Mouse (Mus musculus): ENCODE measurements around the gene Sf3a3. TPM values are rescaled to one million over a fixed set of nuclear protein-coding genes. Genes with fewer than 3 reads are reported as not detected.

The Sf3a3 gene
- polyA plus RNA-seq, 1 experiment, result 33.9 TPM

DNA sequence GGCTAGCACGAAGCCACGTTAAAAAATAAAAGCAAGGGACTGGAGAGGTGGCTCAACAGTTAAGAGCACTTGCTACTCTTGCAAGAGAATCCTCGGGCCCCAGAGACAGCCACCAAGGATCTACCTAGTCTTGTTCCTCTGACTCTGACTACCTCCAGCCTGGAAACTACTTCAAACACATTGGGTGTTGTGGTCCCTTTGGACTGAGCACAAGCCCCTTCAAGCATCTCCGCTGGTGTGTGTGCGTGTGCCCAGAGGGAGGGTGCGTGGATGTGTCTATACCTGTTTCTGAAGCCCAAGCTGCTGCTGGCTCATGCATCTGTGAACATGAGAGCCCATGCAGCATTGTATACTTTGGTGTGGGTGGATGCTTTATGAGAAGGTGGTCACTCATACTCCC lies 38.6 kb upstream of the Sf3a3 start:
- no peak overlapping the region for H3K4me3 ChIP-seq (ENCODE audit: insufficient read depth, low read length)
- H3K27ac ChIP-seq (ENCODE audit: insufficient read depth, low read length), result no peak overlapping the region
- 0 out of 2 replicates have a peak, but pooled peaks cover 2% of the 10 kb centered on the region for H3K4me1 ChIP-seq (ENCODE audit: control insufficient read depth, insufficient read depth, low read length)
- TF ChIP-seq POLR2A (IDR thresholded peaks at IDR 0.05; ENCODE audit: extremely low read depth, insufficient read depth, low read length) (no peak), CTCF (IDR thresholded peaks at IDR 0.05; ENCODE audit: extremely low read depth, insufficient read depth, low read length) (no peak)

DNA sequence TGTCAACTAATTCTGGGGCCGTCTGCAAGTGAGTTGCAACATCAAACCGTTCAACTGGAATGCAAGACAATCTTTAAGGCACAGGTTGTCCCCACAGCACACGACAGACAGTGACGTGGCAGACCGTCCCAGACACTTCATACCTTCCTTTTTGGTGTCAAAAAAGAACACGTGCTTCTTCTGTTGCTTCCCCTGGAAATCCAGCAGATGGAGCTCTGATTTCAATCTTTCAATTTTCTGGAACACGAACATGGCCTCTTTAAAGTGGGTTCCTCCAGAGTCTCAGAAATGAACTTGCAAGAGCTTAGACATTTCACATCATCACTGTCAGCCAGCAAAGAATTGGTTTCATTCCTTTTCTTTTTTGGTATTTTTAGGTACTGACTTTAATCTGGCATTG lies 32.3 kb upstream of the Sf3a3 start:
- H3K4me3 ChIP-seq (ENCODE audit: insufficient read depth, low read length), result no peak overlapping the region
- no peaks in the 10 kb centered on the region for H3K4me1 ChIP-seq (ENCODE audit: control insufficient read depth, insufficient read depth, low read length)
- no peak overlapping the region for H3K27ac ChIP-seq (ENCODE audit: insufficient read depth, low read length)
- TF ChIP-seq CTCF (IDR thresholded peaks at IDR 0.05; ENCODE audit: extremely low read depth, insufficient read depth, low read length) (peak; percentile 19; the same call in 1 of the 2 replicates), POLR2A (IDR thresholded peaks at IDR 0.05; ENCODE audit: extremely low read depth, insufficient read depth, low read length) (no peak)

DNA sequence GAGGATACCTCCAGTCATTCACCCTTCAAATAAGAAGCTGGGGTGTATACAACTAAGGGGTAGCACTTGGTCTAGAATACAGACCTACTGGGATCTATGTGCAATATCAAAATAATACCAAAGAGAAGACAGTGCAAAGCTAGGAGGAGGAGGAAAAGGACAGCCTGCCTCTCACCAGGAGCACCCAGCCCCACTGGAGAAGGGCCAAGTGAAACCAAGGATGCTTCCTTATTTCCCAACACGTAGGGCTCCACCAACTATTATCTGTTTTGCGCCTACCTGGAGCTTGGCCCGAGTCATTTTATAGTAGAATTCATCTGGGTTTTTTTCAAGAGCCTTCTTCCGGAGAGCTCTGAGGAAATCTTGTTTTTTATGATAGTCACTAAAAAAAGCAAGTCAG lies 31.1 kb upstream of the Sf3a3 start:
- no peak overlapping the region for H3K4me3 ChIP-seq (ENCODE audit: insufficient read depth, low read length)
- no peak for TF ChIP-seq CTCF (IDR thresholded peaks at IDR 0.05; ENCODE audit: extremely low read depth, insufficient read depth, low read length)
- no peaks in the 10 kb centered on the region for H3K4me1 ChIP-seq (ENCODE audit: control insufficient read depth, insufficient read depth, low read length)
- no peak overlapping the region for H3K27ac ChIP-seq (ENCODE audit: insufficient read depth, low read length)

DNA sequence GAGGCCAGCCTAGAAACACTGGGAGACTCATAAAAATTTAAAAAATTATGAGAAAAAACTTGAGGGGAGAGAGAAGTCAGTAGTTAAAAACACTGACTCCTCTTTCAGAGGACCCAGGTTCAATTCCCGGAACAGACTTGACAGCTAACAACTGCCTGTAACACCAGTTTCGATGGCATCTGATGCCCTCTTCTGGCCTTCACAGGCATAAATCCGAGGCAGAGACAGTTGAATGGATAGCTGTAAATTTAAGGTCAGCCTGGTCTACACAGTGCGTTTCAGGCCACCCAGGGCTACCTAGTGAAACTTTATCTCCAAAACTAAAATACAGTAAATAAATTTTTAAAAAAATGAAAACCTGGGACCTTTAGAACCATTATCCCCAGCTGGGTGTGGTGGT lies 29.6 kb upstream of the Sf3a3 start:
- H3K27ac ChIP-seq (ENCODE audit: insufficient read depth, low read length), result no peak overlapping the region
- H3K4me1 ChIP-seq (ENCODE audit: control insufficient read depth, insufficient read depth, low read length), result no peaks in the 10 kb centered on the region
- TF ChIP-seq POLR2A (IDR thresholded peaks at IDR 0.05; ENCODE audit: extremely low read depth, insufficient read depth, low read length) (no peak), CTCF (IDR thresholded peaks at IDR 0.05; ENCODE audit: extremely low read depth, insufficient read depth, low read length) (peak; percentile 32; the same call in 1 of the 2 replicates)
- no peak overlapping the region for H3K4me3 ChIP-seq (ENCODE audit: insufficient read depth, low read length)

DNA sequence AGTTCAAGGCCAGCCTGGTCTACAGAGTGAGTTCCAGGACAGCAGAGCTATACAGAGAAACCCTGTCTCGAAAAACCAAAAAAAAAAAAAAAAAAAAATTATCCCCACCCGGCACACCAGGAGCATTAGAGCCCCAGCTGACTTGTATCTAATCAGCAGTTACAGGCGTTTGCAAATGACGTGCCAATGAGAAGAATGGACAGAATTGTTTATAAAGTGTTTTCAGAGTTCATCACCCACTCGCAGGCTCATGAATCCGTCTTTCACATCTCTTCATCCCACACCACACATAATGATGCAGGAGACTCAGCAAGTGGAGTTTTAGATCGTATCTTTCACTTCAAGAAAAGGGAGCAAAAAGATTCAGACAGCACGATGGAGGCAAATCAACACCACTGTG lies 29.1 kb upstream of the Sf3a3 start:
- H3K4me3 ChIP-seq (ENCODE audit: insufficient read depth, low read length), result no peak overlapping the region
- no peak for TF ChIP-seq POLR2A (IDR thresholded peaks at IDR 0.05; ENCODE audit: extremely low read depth, insufficient read depth, low read length)
- TF ChIP-seq CTCF (IDR thresholded peaks at IDR 0.05; ENCODE audit: extremely low read depth, insufficient read depth, low read length), result no peak
- H3K4me1 ChIP-seq (ENCODE audit: control insufficient read depth, insufficient read depth, low read length), result no peaks in the 10 kb centered on the region
- H3K27ac ChIP-seq (ENCODE audit: insufficient read depth, low read length), result no peak overlapping the region

DNA sequence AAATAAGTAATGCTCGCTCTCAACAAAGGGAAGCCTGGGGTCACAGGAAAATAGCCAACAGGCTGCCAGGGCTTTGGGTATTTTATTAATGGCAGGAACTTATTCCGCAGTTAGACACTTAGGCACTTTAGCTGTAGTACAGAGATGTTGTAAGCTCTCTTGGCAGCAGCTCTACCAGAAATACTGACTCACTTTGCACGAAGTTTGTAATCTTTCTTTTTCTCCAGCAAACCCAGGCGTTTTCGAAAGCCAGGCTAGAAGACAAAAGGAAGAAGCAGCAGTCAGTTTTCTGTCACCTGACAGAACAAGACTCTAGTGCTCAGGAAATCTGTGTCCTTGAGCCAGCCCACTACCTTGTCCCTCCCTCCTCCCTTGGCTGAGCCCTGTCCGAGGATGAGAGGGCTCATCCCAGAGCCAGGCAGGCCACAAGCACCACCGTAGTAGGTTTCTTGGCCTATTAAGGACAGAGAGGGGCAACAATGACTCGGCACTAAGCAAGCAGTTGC lies 28.6 kb upstream of the Sf3a3 start:
- TF ChIP-seq POLR2A (IDR thresholded peaks at IDR 0.05; ENCODE audit: extremely low read depth, insufficient read depth, low read length), result no peak
- no peak for TF ChIP-seq CTCF (IDR thresholded peaks at IDR 0.05; ENCODE audit: extremely low read depth, insufficient read depth, low read length)
- Histone ChIP-seq H3K4me1 (ENCODE audit: control insufficient read depth, insufficient read depth, low read length) (0 out of 2 replicates have a peak, but pooled peaks cover 2% of the 10 kb centered on the region), H3K27ac (ENCODE audit: insufficient read depth, low read length) (no peak overlapping the region), H3K4me3 (ENCODE audit: insufficient read depth, low read length) (no peak overlapping the region)

DNA sequence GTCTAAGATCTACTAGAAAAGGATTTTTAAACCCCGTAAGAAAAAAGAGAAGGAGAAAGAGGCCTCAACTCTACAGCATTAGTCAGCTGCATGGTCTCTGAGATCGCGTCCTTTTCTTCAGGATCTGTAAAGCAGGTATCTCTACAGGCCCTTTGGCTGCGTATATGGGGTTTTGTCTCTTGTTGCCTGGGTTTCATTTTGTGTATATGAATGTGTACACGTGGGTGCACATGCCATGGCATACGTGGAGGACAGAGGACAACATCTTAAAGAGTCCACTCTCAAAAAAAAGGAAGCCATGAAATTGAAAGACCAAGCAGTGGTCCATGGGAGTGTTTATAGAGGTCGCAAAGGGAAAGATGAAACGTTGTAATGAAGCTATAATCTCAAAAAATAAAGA lies 23.1 kb upstream of the Sf3a3 start:
- Histone ChIP-seq H3K27ac (ENCODE audit: insufficient read depth, low read length) (no peak overlapping the region), H3K4me1 (ENCODE audit: control insufficient read depth, insufficient read depth, low read length) (0 out of 2 replicates have a peak, but pooled peaks cover 2% of the 10 kb centered on the region), H3K4me3 (ENCODE audit: insufficient read depth, low read length) (no peak overlapping the region)
- no peak for TF ChIP-seq POLR2A (IDR thresholded peaks at IDR 0.05; ENCODE audit: extremely low read depth, insufficient read depth, low read length)
- TF ChIP-seq CTCF (IDR thresholded peaks at IDR 0.05; ENCODE audit: extremely low read depth, insufficient read depth, low read length), result no peak

DNA sequence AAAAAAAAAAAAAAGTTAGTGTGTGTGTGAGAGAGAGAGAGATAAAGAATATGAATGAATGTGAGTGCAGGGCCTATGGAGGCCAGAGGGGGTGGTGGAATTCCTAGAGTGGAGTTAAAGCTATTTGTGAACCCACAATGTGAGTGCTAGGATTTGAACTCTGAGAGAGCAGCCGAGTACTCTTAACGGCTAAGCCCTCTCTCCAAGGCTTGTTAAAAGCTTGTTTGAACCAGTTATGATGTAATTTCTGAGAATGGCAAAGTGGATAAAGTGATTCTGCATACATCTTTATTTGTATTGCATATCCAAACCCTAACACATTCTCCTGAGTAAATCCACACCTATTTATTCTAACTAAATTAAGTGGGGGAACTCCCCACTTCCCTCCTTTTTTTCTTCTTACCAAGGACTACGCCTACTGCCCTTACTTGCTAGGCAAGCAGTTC lies 22.1 kb upstream of the Sf3a3 start:
- peak overlapping the region; percentile 81 for H3K4me3 ChIP-seq (ENCODE audit: insufficient read depth, low read length)
- 0 out of 2 replicates have a peak, but pooled peaks cover 2% of the 10 kb centered on the region for H3K4me1 ChIP-seq (ENCODE audit: control insufficient read depth, insufficient read depth, low read length)
- no peak for TF ChIP-seq POLR2A (IDR thresholded peaks at IDR 0.05; ENCODE audit: extremely low read depth, insufficient read depth, low read length)
- TF ChIP-seq CTCF (IDR thresholded peaks at IDR 0.05; ENCODE audit: extremely low read depth, insufficient read depth, low read length), result no peak
- H3K27ac ChIP-seq (ENCODE audit: insufficient read depth, low read length), result no peak overlapping the region

DNA sequence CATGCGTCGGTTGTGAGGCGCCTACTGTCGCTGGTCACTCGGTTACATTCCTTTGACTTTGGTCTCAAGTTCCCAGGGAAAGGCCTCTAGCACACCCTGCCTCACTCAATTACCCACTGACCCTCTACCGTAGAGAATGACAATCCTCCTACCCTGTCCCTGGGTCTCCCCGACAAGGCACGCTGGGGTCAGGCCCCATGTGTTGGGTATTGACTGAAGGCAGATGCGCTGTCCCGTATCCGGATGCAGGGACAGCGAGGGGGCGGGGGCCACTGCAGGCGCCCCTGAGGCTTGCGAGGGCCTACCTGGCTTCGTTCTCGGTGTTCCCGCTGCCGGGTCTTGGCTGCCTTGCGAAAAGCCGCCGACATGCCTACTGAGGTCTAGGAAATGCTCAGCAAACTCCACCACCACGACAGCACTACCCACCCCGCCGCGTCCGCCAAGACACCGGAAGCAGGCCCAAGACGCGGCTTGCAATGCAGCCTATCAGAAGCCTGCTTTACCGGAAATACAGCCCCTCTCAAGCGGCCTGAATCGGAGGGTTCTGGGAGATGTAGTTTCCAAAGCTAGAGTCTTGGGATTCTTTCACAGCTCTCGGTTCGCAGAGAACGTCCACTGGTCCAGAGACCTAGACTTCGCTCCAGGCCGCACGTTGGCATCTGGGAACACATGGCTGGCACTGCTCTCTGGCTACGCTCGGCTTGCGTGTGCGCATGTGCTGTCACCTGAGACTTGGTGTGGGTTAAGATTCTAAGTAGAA lies 21.3 kb upstream of the Sf3a3 start, which contains the start of gene Utp11:
Gene Utp11, minus strand, starts transcription at position 466 of the 760 bp plus-strand sequence.
- Histone ChIP-seq H3K4me1 (ENCODE audit: control insufficient read depth, insufficient read depth, low read length) (0 out of 2 replicates have a peak, but pooled peaks cover 2% of the 10 kb centered on the region), H3K4me3 (ENCODE audit: insufficient read depth, low read length) (peak within 1 kb of the TSS; percentile 81), H3K27ac (ENCODE audit: insufficient read depth, low read length) (no peak within 1 kb of the TSS)
- TF ChIP-seq CTCF (IDR thresholded peaks at IDR 0.05; ENCODE audit: extremely low read depth, insufficient read depth, low read length) (no peak), POLR2A (IDR thresholded peaks at IDR 0.05; ENCODE audit: extremely low read depth, insufficient read depth, low read length) (peak; percentile 64; the same call in 1 of the 2 replicates)

DNA sequence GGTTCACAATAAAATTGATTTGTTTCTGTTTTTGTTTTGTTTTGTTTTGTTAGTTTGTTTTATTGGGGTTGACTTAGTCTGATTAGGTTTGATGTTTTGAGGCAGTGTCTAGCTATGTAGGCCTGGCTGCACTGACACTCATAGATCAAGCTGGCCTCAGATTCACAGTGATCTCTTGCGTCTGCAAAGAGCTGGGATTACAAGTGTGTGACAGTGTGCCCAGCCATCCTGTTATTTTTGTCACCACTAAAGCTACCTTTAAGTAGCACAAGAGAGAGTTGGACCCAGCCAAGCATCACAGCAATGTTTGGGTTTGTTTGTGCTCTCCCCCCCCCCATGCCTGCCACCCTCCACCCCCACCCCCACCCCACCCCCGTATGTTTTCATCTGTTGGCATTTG lies 20.0 kb upstream of the Sf3a3 start:
- Histone ChIP-seq H3K4me3 (ENCODE audit: insufficient read depth, low read length) (no peak overlapping the region), H3K27ac (ENCODE audit: insufficient read depth, low read length) (no peak overlapping the region), H3K4me1 (ENCODE audit: control insufficient read depth, insufficient read depth, low read length) (0 out of 2 replicates have a peak, but pooled peaks cover 2% of the 10 kb centered on the region)
- no peak for TF ChIP-seq CTCF (IDR thresholded peaks at IDR 0.05; ENCODE audit: extremely low read depth, insufficient read depth, low read length)
- no peak for TF ChIP-seq POLR2A (IDR thresholded peaks at IDR 0.05; ENCODE audit: extremely low read depth, insufficient read depth, low read length)
